Mouse (Mus musculus) ES-E14 (cell line): ENCODE data around the gene Gm815. TPM values are rescaled to one million over a fixed set of nuclear protein-coding genes. Genes with fewer than 3 reads are reported as not detected.

Experiments used
- DNase-seq: peaks from one replicate; pipeline ENCODE4 v3.0.0-alpha.2; 2013; ENCODE audit warnings: low read depth, low spot score
- H3K27ac ChIP-seq: 2 replicates; pipeline ENCODE4 v1.5.1; 2012; ENCODE audit warnings: low read depth, mild to moderate bottlenecking, low read length, moderate library complexity, mixed read lengths; ENCODE audit not compliant: poor library complexity, insufficient read depth, severe bottlenecking
- H3K36me3 ChIP-seq: 2 replicates; pipeline ENCODE4 v1.6.1; 2012; ENCODE audit warnings: mild to moderate bottlenecking, low read length, moderate library complexity, mixed read lengths; ENCODE audit not compliant: control insufficient read depth, poor library complexity, insufficient read depth, severe bottlenecking
- H3K4me1 ChIP-seq, 2 experiments: fragments of 150-350 bp in 1 of 2; sonication (generic) in 1 of 2; 2 replicates each; pipeline ENCODE4 v1.6.1; 2012; ENCODE audit warnings: low read length in 2 of 2, mild to moderate bottlenecking in 1 of 2, mixed read lengths in 1 of 2; ENCODE audit not compliant: control insufficient read depth in 2 of 2, insufficient read depth in 2 of 2, poor library complexity in 1 of 2
- H3K4me3 ChIP-seq, 2 experiments: fragments of 150-350 bp in 1 of 2; sonication (generic) in 1 of 2; 2 replicates each; pipeline ENCODE4 v1.5.1; 2012; ENCODE audit warnings: low read length in 2 of 2, low read depth in 1 of 2, mild to moderate bottlenecking in 1 of 2, mixed read lengths in 1 of 2; ENCODE audit not compliant: insufficient read depth in 1 of 2, poor library complexity in 1 of 2, severe bottlenecking in 1 of 2
- H3K9ac ChIP-seq: 2 replicates; pipeline ENCODE4 v1.6.1; 2012; ENCODE audit warnings: low read depth, mild to moderate bottlenecking, low read length, mixed read lengths; ENCODE audit not compliant: poor library complexity, insufficient read depth, severe bottlenecking
- H3K9me3 ChIP-seq: fragments of 150-350 bp; sonication (generic); 2 replicates; pipeline ENCODE4 v1.6.1; 2012; ENCODE audit warnings: low read depth, mild to moderate bottlenecking, low read length; ENCODE audit not compliant: control insufficient read depth, insufficient read depth
- CHD2 ChIP-seq: IDR thresholded peaks from 2 replicates; pipeline ENCODE4 v1.6.1; 2014; ENCODE audit warnings: mild to moderate bottlenecking, low read depth, low read length, inconsistent platforms
- HCFC1 ChIP-seq: IDR thresholded peaks from 2 replicates; pipeline ENCODE4 v1.6.1; 2012; ENCODE audit warnings: low read length, inconsistent platforms, borderline replicate concordance; ENCODE audit not compliant: insufficient read depth
- MAFK ChIP-seq: IDR thresholded peaks from 2 replicates; pipeline ENCODE4 v1.6.1; 2014; ENCODE audit warnings: mild to moderate bottlenecking, low read depth, low read length, inconsistent platforms; ENCODE audit not compliant: insufficient read depth
- ZC3H11A ChIP-seq: IDR thresholded peaks from 2 replicates; pipeline ENCODE4 v1.6.1; 2012; ENCODE audit warnings: low read depth, mild to moderate bottlenecking, inconsistent platforms, low read length, borderline replicate concordance
- ZNF384 ChIP-seq: IDR thresholded peaks from 2 replicates; pipeline ENCODE4 v1.6.1; 2012; ENCODE audit warnings: low read depth, low read length, inconsistent platforms
- in situ Hi-C, 2 experiments: fragments of 600-800 bp; cut with MboI; formaldehyde crosslinking; loops; one replicate each; pipeline ENCODE4 v1.15.1; 2025; ENCODE audit warnings: low sequenced_read_pairs in 2 of 2, inconsistent platforms in 1 of 2; ENCODE audit not compliant: unreplicated experiment in 2 of 2
- total RNA-seq: library from RNA; depleted of rRNA; stranded (reverse); fragments of 300-350 nt; gene quantifications from 2 replicates; pipeline ENCODE4 v1.2.3, GENCODE M21; 2012

Gene Gm815
- total RNA-seq, 1 experiment = not detected

GRCm38 (mm10) chr19:26865736-26866135 is 19.9 kb upstream of the Gm815 start:
- Histone ChIP-seq H3K4me1 (no peaks in the 10 kb centered on the region), H3K4me3 (no peak overlapping the region), H3K36me3 (no peaks in the 10 kb centered on the region), H3K9ac (no peak overlapping the region), H3K27ac (no peak overlapping the region), H3K9me3 (no peaks in the 10 kb centered on the region)
- in situ Hi-C loops = no loop called here
- no peak for TF ChIP-seq ZNF384
- TF ChIP-seq ZC3H11A = no peak
- no peak for TF ChIP-seq HCFC1
- no peak for TF ChIP-seq CHD2
- no peak for TF ChIP-seq MAFK
- DNase-seq = no peak

- in situ Hi-C loops = no loop called here
- Histone ChIP-seq H3K9me3 (no peaks in the 10 kb centered on the region), H3K27ac (no peak overlapping the region), H3K4me3 (no peak overlapping the region), H3K36me3 (no peaks in the 10 kb centered on the region), H3K9ac (no peak overlapping the region), H3K4me1 (peaks cover 0 to 2% of the 10 kb centered on the region in 2 experiments; a peak in 1 of 4 replicates)
- TF ChIP-seq MAFK (no peak), ZNF384 (no peak), HCFC1 (no peak), ZC3H11A (no peak), CHD2 (no peak)
- no peak for DNase-seq
Measured at GRCm38 (mm10) chr19:26869591-26869990, 16.1 kb upstream of the Gm815 start.

- no peak overlapping the region for H3K27ac ChIP-seq
- H3K36me3 ChIP-seq = no peaks in the 10 kb centered on the region
- no peak overlapping the region for H3K4me3 ChIP-seq
- no peak for DNase-seq
- H3K9ac ChIP-seq = no peak overlapping the region
- peaks cover 0 to 2% of the 10 kb centered on the region in 2 experiments; a peak in 1 of 4 replicates for H3K4me1 ChIP-seq
- in situ Hi-C loops = no loop called here
- TF ChIP-seq CHD2 = no peak
- TF ChIP-seq ZNF384 = no peak
- TF ChIP-seq HCFC1 = no peak
- no peaks in the 10 kb centered on the region for H3K9me3 ChIP-seq
Measured at GRCm38 (mm10) chr19:26870280-26870679, 15.4 kb upstream of the Gm815 start.

GRCm38 (mm10) chr19:26871096-26871495 is 14.6 kb upstream of the Gm815 start:
- H3K4me1 ChIP-seq = peaks cover 0 to 2% of the 10 kb centered on the region in 2 experiments; a peak in 1 of 4 replicates
- TF ChIP-seq HCFC1 (no peak), MAFK (no peak), CHD2 (no peak), ZC3H11A (no peak), ZNF384 (no peak)
- no peak overlapping the region for H3K9ac ChIP-seq
- in situ Hi-C loops = no loop called here
- DNase-seq = no peak
- no peak overlapping the region for H3K4me3 ChIP-seq
- no peaks in the 10 kb centered on the region for H3K9me3 ChIP-seq
- no peak overlapping the region for H3K27ac ChIP-seq
- H3K36me3 ChIP-seq = no peaks in the 10 kb centered on the region

GRCm38 (mm10) chr19:26872886-26873285 is 12.8 kb upstream of the Gm815 start:
- H3K9ac ChIP-seq = no peak overlapping the region
- in situ Hi-C loops = no loop called here
- H3K36me3 ChIP-seq = no peaks in the 10 kb centered on the region
- H3K9me3 ChIP-seq = no peaks in the 10 kb centered on the region
- H3K4me3 ChIP-seq = no peak overlapping the region
- peaks cover 0 to 6% of the 10 kb centered on the region in 2 experiments; a peak in 2 of 4 replicates for H3K4me1 ChIP-seq
- TF ChIP-seq MAFK (no peak), CHD2 (no peak), ZNF384 (no peak), ZC3H11A (no peak), HCFC1 (no peak)
- H3K27ac ChIP-seq = no peak overlapping the region
- DNase-seq = no peak
